Mouse (Mus musculus): ENCODE data around the gene Gdpd1.
"Not testable (repeated sequence)": the region's sequence is repeated elsewhere in the genome, so short reads cannot be mapped to it uniquely, and the experiment has no call there.

The Gdpd1 gene

DNA sequence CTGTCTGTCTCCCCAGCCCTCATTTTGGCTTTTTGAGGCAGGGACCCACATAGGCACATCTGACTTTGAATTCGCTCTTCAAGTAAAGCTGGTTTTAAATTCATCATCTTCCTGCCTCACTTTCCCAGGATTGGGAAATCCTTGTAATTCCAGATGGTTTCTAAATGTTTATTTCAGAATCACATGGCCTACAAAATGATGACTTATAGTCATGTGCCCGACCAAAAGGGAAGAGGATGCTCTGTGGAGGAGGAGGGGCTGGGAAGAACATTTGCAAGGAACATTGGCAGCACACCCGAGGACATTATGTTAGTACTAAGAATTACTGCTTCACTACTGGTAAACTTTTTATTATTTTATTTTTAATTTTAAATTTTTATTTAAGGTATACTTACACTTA lies 48.5 kb downstream of the Gdpd1 start:
- no peak for DNase-seq

DNA sequence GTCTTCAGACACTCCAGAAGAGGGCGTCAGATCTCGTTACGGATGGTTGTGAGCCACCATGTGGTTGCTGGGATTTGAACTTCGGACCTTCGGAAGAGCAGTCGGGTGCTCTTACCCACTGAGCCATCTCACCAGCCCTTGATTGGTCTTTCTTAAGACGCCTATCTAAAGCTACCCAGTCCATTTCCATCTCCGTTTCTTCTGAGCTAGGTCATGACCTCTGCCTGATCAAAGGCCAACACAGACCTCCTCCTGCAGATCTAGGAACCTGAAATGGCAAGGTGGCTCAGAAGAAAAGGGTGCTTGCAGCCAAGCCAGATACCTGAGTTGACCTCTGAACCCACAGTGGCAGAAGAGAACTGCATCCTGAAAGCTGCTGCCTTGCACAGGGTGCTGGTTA lies 50.6 kb downstream of the Gdpd1 start:
- not testable (repeated sequence) for DNase-seq

DNA sequence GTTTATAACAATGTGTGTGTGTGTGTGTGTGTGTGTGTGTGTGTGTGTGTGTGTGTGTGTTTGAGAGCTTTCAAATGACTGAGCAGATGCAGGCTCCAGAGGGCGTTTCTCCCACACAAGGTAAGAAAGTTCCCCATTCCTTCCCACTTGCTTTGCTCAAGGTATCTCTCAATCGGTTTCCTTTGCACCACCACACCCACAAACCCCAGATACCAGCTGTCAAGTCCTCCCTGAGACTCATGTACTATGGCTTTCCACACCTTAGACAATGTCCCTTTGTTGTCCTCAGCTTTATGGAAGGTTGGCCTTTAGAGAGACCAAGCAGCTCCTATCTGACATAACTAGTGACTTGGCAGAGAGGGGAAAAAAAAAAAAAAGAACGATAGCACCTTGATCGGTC lies 51.1 kb downstream of the Gdpd1 start:
- DNase-seq = no peak

DNA sequence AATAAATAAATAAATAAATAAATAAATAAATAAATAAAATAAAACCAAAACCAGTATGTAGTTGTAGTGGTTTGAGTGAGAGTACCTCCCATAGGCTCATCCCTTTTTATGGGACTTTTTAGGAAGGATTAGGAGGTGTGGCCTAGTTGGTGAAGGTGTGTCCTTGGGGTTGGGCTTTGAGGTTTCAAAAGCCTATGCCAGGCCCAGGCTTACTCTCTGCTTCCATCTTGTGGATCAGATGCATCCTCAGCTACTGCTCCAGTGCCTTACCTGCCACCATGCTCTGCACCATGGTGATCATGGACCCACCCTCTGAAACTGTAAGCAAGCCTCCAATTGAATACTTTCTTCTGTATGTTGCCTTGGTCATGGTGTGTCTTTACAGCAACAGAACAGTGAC lies 52.3 kb downstream of the Gdpd1 start:
- no peak for DNase-seq

DNA sequence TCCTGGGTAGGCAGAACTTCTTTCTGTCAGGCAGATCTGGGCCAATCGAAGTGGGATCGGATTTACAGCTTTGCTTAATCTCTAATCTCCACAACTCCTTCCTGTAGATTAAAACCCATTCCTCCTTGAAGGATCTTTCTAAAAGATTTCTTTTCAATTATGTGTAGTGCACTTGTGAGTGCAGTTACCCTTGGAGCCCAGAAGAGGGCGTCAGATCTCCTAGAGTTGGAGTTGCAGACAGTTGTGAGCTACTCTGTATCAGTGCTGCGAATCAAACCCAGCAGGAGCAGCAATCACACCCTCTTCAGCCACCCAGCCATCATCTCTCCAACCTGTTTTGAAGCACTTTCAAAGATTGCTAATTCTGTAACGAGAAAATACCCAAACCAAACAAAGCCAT lies 53.4 kb downstream of the Gdpd1 start:
- DNase-seq = no peak

DNA sequence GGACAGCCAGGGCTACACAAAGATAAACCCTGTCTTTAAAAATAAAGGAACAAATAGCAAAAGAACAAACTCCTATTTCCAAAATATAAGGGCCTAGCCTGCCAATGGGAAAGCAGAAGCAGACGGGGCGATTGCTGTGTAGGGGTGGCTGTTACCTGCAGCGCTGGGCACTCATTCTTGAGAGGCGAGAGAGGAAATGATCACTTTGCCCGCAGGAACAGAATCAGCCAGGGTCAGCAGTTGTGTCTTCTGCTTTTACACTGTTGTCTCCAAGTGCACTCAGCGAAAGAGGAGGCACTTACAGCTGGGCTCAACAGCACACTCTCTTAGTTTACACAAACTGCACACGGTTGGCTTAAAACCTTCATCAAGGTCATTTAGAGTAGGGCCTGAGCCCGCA lies 54.4 kb downstream of the Gdpd1 start:
- DNase-seq = no peak

DNA sequence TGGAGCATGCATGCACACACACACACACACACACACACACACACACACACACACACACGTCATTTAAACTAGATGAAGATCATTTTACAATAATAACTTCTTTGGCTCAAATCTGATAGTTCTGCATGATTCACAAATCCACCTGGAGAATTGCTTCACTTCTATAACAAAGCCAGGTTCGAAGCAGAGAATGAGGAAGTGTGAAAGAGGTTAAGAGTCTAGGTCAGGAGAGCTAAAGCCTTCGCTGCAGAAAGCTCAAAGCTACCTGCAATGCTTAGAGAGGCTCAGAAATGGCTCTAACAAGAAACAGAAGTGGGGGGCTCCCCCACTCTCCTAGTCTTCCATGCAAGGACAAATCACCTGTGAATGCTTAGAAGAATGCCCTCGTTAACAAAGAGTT lies 55.8 kb downstream of the Gdpd1 start:
- DNase-seq = no peak

DNA sequence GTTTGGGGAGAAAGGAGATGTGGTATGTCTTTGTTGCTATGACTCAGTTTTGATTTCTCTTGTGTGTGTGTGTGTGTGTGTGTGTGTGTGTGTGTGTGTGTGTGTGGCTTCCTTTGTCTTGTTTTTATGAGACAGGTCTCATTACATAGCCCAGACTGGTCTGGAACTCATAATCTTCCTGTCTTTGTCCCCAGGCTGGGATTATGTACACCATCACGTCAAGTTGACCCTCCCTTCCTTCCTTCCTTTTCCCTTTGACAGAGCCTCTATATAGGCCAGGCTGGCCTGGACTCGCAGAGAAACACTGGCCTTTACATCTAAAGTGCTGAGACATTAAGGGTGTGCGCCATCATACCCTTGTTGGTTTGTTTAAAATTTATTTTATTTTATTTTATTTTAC lies 58.2 kb downstream of the Gdpd1 start:
- no peak for DNase-seq

DNA sequence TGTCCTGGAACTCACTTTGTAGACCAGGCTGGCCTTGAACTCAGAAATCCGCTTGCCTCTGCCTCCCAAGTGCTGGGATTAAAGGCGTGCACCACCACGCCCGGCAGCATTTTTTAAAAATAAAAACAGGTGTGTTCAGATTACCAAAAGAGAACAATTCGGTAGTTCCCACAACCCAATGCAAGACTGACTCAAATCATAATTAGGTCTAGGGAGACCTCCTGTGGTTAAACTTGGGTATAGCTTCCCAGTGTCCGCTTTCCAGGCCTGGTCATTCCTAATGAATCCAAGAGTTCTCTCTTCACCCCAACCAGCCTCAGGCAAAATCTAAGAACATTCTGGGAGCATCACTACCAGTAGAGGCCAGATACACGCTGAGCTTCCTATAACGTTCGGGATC lies 63.4 kb downstream of the Gdpd1 start:
- peak; percentile 45 for DNase-seq

DNA sequence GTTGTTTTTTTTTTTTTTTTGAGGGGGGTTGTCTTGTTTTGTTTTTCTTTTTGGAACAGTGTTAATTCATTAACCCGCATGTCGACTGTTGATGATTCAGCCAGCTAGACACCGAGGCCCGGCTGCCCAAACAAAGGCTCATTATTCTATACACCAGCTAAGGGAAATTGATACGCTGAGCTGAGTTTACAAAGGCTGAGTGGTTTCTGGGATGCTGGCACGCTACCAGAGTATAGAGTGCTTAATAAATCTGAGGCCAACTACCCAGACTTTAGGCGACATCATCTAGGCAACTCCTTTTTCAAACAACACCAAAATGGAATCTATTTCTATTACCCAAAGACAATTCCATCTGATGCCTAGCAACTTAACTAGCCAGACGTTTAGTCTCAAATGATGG lies 66.5 kb downstream of the Gdpd1 start:
- DNase-seq = no peak

DNA sequence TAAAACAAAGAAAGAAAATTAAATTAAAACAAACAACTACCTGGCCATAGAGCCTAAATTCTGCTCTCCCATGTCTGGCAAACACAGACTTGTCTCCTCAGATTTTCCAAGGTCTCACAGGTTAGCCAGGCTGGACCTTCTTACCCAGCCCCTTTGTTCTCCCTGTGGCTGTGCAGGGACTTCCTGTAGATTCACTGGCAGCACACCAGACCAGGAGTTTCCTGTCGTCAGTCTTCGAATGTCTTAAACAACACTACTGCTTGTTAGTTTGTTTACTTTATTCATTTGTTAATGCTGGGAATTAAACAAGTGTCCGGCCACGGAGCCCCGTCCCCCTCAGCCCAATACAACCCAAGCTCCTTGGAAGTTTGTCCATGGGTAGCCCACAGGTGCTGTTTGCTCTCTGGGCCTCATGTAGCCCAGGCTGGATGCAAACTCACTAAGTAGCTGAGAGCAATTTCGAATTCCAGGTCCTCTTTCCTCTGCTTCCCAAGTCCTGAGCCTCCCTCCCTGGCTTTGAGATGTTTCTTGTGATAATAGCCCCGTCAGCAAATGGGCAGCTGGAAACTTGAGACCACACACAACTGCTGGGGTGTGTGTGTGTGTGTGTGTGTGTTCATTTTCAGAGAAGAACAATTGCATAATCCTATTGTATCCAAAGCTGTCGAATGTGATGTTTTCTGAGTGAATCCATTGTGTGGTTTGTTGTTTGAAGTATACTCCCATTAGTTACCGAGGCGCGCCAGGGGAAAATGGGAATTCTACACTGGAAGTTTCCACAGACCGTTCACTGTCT lies 68.7 kb downstream of the Gdpd1 start:
- no peak for DNase-seq

DNA sequence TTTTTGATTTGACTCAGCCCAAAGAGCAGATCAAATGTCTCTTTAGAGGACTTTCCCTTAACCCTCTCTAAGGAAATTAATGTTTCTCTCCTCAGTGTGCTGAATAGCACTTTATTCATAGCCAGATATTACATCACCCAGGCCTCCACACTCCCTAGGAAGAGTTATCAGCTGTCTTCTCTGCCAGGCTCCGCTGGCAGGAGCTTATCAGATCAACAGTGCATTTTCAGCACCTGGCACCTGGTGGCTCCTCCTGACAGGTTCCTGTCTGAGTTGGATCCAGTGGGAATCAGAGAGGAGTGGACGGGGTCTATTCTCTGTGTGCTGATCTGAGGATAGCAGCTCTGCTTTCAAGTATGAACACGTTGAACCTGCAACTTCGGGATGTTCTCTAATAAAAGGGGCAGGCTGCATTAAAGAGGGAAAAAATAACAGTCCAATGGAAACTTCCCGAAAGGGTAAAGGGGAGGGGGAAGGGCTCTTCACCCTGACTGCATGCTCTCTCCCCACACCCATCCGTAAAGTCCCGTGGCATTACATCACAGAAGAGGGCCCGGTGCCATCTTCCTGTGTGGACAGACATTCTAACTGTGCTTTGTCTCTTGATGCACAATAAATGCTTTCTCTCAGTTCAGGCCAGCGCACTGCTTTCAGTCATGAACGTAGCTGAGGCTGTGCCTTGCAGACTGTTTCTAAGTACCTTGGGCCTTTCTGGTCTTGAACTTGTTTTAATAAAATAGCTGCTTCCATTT lies 71.6 kb downstream of the Gdpd1 start:
- DNase-seq = no peak

DNA sequence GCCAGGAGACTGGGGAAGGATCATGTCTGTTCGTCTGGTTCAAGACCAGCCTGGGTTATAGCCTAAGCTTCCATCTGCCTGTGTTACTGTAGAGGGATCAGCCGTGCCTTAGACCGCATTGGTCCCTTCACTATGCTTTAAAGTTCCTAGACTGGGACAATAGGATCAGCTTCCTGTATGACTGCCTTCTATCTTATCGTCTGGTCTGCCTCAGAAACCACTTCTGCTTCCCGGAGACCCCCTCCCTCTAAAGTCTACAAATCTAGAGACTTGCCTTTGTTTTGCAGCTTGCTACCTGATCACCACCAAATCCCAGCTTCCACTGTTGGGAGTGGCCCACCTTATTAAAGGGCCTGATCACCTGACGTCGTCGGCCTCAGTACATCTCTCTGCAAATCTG lies 72.6 kb downstream of the Gdpd1 start:
- DNase-seq = no peak

DNA sequence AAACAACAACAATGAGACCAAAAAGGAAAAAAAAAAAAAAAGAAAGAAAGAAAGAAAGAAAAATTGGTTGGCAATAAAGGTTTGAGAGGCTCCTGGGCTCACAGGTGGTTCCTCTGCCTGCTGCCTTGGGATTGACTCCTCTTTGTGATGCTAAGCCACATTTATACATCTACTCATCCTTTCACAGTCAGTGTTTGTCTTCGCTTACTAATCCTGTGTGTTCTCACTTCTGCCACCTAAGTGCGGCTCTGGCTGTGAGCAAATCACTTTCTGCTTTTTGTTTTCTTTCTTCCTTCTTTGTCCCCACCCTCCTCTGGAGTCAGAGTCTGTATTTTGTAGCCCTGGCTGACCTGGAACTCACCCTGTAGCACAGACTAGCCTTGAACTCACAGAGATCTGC lies 77.6 kb downstream of the Gdpd1 start:
- DNase-seq = no peak

DNA sequence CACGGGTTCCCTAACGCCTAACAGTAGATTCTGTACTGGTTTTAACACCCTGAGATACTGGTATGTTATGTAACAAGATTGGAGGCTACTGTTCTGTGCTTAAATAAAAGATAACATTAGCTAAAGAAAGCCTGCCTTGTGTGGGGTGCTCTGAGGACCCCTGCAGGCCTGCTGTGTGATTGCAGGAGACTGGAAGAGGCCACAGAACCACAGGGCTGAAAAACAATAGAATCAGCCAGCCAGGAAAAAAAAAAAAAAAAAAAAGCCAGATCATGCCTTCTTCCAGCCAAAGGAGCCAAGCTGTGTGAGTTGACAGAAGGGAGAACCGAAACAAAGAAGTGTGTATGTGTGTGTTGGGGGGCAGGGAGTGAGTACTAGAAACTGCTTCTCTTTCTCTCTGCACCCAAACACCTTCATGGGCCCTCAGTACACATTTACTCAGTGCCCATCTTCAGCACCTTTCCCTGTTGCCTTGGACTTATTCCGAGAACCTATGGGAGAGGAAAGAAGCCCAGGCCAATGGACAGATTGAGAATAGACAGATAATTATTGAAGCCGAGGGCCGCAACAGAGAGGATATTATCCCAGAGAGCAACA lies 78.1 kb downstream of the Gdpd1 start:
- peak; percentile 69 for DNase-seq

DNA sequence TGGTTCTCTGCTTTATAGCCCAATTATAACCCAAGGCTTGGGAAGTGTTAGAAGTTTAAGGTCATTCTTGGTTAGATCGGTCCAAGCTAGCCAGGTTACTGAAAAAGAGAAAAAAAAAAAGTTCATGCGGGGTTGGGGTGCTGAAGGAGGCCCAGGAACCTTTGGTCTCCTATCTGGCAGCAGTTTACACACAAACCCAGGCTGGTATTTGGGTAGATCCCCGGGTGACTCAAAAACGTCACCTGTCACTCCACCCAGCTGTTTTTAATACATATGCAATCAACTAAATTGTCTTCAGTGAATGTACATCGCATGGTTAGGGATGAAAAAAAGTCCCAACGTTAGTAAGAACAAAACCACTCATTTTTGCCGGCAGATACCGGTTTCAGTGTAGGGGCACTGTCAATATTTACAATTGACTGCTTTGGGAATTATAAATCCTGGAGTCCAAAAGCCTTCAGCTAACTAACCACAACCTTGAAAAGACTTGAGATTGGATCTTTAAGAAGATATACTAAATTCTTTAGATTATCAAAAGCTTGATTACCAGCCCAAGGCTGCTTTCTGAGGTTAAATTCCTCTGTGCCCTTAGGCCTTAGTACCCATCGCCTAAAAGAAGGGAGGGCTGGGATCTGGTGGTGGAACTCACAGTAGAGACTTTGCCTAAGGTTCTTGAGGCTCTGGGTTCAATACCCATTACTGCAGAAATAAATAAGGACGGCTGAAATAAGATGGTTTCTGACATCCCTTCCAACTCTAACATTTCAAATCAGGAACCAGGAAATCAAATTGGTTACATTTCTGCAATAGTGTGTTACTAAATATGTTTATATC lies 78.9 kb downstream of the Gdpd1 start:
- no peak for DNase-seq

DNA sequence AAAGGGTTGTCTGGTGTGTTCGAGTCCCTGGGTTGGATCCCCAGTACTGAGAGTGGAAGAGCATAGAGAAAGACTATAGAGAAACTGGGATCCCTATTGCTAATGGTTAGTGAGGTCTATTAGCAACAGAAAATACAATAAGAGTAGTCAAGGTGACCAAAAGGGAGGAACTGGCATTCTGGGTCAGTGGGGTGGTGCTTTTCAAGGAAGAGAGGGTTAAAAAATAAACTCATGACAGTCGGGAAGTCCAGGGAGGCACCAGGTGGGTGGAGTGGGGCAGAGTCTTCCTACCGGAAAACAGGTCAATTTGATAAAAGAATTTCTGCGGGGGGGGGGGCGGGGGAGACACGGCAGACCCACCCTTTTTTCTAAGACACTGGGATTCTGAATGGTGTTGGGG lies 79.5 kb downstream of the Gdpd1 start:
- DNase-seq = no peak

DNA sequence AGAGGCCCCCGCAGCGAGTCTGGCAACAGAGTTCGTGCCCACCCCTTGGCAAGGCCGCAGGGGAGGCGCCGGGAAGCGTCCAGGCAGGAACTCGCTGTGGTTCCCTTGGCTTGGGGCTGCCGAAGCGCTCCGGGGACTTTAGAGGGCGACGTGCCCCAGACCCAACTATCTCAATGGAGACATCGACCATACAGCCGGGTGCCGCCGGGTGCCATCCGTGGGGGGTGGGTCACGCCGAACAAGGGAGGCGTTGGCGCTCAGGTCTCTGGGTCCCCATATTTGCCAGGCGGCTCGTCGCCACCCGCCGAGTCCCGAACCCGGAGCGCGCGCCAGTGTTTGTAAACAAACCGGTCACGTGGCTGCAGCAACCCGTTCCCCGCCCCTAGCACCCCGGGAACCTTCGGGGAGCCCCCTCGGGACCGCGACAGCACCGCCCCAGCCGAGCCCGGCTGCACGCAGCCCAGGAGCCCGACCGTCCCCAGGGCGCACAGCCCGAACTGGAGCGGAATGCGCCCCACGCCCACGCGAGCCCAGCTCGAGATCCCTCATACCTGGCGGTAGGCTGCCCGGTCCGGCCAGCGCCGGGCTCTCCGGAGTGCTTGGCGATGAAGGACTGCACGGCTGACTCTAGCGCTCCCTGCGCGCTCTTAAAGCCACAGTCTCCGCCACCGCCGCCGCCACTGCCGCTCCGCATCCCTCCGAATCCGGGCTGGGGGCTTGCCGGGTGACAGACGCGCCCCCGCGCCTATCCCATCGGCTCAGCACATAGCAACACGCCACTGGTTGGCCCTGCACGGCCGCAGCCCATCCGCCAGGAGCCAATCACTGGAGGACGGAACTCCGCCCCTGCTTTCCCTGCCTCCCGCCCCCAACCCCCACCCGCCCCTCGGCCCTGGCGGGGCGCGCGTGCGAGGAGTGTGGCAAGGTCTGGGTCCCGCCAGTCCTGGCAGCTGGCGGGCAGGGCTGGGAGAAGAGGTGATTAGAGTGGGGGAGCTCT lies 80.5 kb downstream of the Gdpd1 start, which contains the start of gene Ypel2:
Gene Ypel2, minus strand, starts transcription at position 667 of the 997 bp plus-strand sequence.
- DNase-seq = peak; percentile 98

DNA sequence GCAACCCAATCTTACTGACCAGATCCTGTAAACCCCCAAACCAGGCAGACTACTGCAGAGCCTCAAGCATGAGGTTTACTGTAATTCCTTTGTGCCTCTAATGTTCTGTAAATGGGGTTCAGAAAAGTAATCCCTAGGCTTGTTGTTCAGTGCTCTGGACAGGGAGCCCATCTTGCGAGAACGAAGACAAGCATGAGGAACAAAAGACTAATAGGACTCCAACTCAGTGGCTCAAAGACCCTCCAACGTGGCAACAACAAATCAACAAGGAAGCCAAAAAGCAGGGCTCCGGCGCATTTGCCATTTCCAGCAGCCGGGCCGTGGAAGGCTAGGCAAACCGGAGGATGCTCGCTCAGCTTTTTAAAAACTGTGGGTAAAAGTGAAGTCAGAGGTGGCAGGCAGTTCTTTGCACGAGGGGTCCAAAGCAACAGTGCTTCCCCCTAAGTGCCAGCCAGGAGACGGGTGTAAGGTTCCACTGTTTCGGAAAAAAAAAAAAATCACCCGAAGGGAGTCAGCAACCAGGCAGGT lies 81.3 kb downstream of the Gdpd1 start:
- DNase-seq = peak; percentile 43

DNA sequence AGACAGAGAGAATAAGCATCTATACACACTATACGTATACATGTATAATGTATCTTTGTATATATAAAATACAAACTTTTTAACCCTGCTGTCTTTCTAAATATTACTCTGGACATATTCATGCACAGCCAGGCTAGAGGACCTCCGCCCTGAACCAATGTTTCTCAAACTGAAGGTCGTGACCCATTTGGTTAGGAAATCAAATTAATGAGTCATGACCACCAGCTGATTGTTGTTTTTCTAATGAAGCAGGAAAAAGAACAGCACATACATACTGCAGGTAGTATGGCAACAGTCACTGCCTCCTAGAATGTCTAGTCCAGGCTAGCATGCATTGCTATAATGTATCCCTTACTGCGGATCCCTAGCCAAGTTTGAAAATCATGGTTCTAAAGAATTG lies 82.6 kb downstream of the Gdpd1 start:
- DNase-seq = no peak

DNA sequence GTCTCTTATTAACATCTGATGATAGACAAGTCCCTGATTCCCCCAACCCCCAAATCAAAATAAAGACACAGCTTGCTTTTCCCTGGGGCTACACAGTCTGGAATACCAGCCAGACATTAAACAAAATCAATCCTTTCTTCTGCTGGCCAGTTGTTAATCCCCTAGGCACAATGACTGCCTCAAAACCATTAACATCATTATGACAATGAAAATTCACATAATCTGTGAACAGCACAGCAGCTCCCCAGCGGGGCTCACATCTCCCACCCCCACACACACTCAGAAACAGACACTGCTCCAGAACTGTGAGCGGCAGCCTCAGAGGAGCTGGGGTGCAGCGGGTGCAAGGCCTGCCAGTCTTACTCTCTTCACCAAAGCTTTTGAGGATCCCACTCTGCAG lies 83.6 kb downstream of the Gdpd1 start:
- DNase-seq = no peak

DNA sequence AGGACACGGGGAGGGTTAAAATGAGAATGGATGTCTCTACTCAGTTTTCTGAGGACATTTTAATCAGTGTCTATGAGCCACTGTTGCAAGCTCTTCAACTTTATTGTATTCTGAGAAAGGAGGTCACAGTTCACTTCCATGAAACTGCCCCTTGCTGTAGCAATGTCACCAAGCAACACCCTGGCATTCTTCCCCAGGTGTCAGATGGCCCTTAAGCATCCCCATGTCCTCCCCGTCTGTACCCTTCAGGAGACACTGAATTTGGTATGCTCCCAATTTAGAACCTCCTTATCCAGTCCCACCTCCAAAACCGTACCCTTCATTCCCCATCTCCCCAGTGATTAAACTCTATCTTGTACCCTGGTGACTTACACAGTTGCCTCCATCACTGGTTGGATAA lies 88.9 kb downstream of the Gdpd1 start:
- DNase-seq = no peak

All from thymus, postnatal 14 days (tissue).